Mouse (Mus musculus): ENCODE measurements around the gene 4921511C20Rik.

The 4921511C20Rik gene

DNA sequence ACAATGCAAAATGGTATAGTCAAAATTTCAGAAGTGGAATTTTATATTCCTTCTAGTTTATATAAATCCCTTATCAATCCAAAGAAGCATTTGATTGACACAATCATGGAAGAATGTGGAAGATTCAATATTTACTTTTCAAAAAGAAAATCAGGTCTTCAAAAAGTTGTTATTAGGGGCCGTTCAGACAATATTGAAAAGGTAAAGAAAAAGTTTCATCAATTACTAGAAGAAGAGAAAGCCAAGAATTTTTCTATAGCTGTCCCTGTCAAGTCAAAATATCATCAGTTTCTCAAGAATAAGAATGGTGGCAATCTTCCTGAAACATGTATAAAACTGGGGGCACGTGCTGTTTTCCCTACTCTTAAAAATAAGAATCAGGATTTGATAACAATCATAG, at the start of gene 4921511C20Rik:
4921511C20Rik (plus strand) TSS at position 301 of the 400 bp plus-strand sequence.
- DNase-seq, result no peak

Data from kidney, postnatal 10 days (tissue).